Mouse (Mus musculus) embryonic facial prominence, embryonic 13.5 days (tissue): ENCODE measurements around the gene Slc4a3. TPM values are rescaled to one million over a fixed set of nuclear protein-coding genes. Genes with fewer than 3 reads are reported as not detected.
A peak's percentile ranks its signal among the peaks of the same experiment; 100 is the strongest.

ENCODE experiments used
- ATAC-seq: fragments of 200-750 bp; cut with Nextera tagmentation; 2 replicates; pipeline ENCODE4 v1.8.0; 2017; ENCODE audit warnings: low read depth; ENCODE audit not compliant: insufficient number of reproducible peaks, insufficient read depth, low FRiP score, low TSS enrichment
- H3K27ac ChIP-seq: fragments of 300-500 bp; sonication (generic); 2 replicates; pipeline ENCODE4 v1.5.1; 2015; ENCODE audit warnings: moderate library complexity, mild to moderate bottlenecking, inconsistent platforms
- H3K27me3 ChIP-seq: fragments of 300-500 bp; sonication (generic); 2 replicates; pipeline ENCODE4 v1.6.1; 2015; ENCODE audit warnings: mild to moderate bottlenecking, inconsistent platforms
- H3K36me3 ChIP-seq: fragments of 300-500 bp; sonication (generic); 2 replicates; pipeline ENCODE4 v1.6.1; 2015; ENCODE audit warnings: mild to moderate bottlenecking, inconsistent platforms
- H3K4me1 ChIP-seq: fragments of 300-500 bp; sonication (generic); 2 replicates; pipeline ENCODE4 v1.6.1; 2015; ENCODE audit warnings: inconsistent platforms
- H3K4me2 ChIP-seq: fragments of 300-500 bp; sonication (generic); 2 replicates; pipeline ENCODE4 v1.6.1; 2015; ENCODE audit warnings: moderate library complexity, mild to moderate bottlenecking, inconsistent platforms
- H3K4me3 ChIP-seq: fragments of 300-500 bp; sonication (generic); 2 replicates; pipeline ENCODE4 v1.5.1; 2015; ENCODE audit warnings: mild to moderate bottlenecking, inconsistent platforms
- H3K9ac ChIP-seq: fragments of 300-500 bp; sonication (generic); 2 replicates; pipeline ENCODE4 v1.6.1; 2015; ENCODE audit warnings: mild to moderate bottlenecking, inconsistent platforms
- H3K9me3 ChIP-seq: fragments of 300-500 bp; sonication (generic); 2 replicates; pipeline ENCODE4 v1.6.1; 2016; ENCODE audit warnings: inconsistent platforms
- WGBS: fragments of 180-500 bp; shearing (Covaris S2); methylation state at CpG from one replicate; pipeline ENCODE4 v1.1.7; 2015; ENCODE audit warnings: mixed read lengths; 5-methylcytosine and 5-hydroxymethylcytosine counted together
- polyA plus RNA-seq: library from polyadenylated mRNA; unstranded; fragments of >200 nt; fragmentation: Nextera tagmentation; extraction: Ambion mirVana; gene quantifications from 2 replicates; pipeline ENCODE4 v1.2.1, GENCODE M21; 2015

The Slc4a3 gene
- polyA plus RNA-seq, 1 experiment from 2014 or later: 27.0 TPM

DNA sequence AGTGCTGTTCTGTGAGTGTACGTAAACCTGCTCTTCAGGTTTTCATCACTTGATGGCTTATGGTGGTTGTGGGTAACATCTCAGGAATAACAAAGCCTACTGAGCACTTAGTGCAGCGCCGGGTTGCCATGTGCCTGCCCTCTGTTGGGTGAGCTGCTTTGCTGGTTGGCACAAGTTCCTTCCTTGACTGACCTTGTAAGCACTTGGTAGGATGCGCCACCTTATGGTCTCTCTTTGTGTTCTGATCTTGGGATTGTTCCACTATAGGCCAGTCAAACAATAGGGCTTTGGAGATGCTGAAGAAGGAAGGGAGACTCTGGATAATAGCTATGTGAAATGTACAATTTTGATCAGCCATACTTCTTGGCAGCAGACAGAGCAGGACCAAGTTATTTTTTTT lies 15.5 kb upstream of the Slc4a3 start:
- H3K4me1 ChIP-seq: no peaks in the 10 kb centered on the region
- H3K27me3 ChIP-seq: no peaks in the 10 kb centered on the region
- 74% methylated on average over 4 of the region's 4 CpGs for WGBS
- ATAC-seq: no peak
- H3K9me3 ChIP-seq: no peaks in the 10 kb centered on the region
- H3K9ac ChIP-seq: no peak overlapping the region
- H3K4me3 ChIP-seq: no peak overlapping the region
- H3K36me3 ChIP-seq: peaks cover 83% of the 10 kb centered on the region
- no peak overlapping the region for H3K27ac ChIP-seq
- H3K4me2 ChIP-seq: no peak overlapping the region

DNA sequence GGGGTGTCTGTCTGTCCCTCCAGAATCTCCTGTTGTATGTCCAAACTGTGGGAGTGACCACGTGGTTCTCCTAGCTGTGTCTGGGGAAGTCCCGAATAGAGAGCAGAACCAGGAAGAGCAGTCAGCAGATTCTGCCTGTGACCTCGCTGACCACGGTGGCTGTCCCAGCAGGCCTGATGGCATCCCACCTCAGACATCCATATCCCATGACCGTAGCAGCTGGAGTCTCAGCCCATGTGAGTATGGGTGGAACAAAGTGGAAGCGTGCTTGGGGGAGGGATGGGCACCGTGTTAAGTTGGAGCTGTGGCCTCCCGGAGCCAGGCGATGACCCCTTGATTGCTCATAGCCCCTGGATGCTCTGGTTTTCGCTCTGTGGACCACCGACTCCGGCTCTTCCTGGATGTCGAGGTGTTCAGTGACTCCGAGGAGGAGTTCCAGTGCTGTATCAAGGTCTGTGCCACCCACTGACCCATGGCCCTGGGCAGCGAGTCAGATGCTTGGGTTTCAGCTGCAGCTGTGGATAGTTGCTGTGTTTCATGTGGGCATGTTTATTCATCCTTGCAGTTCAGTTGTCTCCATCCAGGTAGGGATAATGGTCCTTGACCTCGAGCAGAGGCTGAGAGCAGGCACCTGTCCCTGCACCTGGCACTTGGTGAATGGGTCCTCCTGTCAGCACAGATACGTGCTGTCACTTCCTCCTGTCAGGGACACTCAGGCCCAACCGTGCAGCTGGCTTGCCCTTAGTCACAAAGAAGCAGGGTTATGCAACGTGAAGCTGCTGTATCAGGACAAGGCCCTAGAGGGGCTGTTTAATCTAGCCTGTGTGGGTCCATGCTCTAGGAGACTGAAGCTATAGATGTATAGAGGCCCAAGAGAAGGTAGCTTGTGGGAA lies 13.5 kb upstream of the Slc4a3 start:
- WGBS: 89% methylated on average over 19 of the region's 19 CpGs
- Histone ChIP-seq H3K27me3 (no peaks in the 10 kb centered on the region), H3K9ac (no peak overlapping the region), H3K4me3 (no peak overlapping the region), H3K9me3 (no peaks in the 10 kb centered on the region), H3K4me2 (no peak overlapping the region), H3K27ac (no peak overlapping the region), H3K36me3 (peaks cover 81% of the 10 kb centered on the region), H3K4me1 (no peaks in the 10 kb centered on the region)
- no peak for ATAC-seq

DNA sequence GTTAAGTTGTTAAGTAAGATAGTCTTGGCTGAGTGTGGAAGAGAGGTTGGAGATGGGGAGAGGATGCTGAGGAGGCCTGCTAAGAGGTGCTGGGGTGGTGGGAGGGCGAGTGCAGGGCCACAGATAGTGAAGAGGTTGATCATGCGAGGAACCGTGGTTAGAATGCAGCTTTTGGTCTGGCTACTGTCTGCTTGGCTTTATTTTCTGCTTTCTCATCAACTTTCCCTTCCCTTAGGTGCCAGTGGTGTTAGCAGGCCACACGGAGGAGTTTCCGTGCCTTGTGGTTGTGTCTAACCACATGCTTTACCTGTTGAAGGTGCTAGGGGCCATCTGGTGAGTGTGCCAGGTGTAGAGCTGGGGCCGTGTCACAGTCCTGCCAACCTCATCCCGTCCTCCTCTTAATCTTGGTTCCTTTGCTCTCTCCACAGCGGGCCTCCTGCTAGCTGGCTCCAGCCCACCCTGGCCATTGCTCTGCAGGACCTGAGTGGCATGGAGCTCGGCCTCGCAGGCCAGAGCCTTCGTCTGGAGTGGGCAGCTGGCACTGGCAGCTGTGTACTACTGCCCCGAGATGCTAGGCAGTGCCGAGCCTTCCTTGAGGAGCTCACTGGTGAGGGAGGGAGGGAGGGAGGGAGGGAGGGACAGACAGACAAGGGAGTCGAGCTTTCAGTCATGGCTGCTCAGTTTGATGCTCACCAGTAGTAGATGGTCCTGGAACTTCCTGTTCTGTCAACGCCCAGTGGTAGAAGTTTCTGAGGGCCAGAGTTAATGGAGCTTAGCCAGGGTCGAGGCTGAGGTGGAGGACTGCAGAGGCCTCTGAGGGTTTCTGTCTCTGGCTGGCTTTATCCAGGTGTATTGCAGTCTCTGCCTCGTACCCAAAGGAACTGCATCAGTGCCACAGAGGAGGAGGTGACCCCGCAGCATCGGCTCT lies 12.5 kb upstream of the Slc4a3 start:
- Histone ChIP-seq H3K9me3 (no peaks in the 10 kb centered on the region), H3K9ac (no peak overlapping the region), H3K36me3 (peaks cover 72% of the 10 kb centered on the region), H3K4me1 (no peaks in the 10 kb centered on the region), H3K27ac (no peak overlapping the region), H3K27me3 (no peaks in the 10 kb centered on the region), H3K4me3 (no peak overlapping the region), H3K4me2 (no peak overlapping the region)
- no peak for ATAC-seq
- WGBS: 86% methylated on average over 19 of the region's 19 CpGs

DNA sequence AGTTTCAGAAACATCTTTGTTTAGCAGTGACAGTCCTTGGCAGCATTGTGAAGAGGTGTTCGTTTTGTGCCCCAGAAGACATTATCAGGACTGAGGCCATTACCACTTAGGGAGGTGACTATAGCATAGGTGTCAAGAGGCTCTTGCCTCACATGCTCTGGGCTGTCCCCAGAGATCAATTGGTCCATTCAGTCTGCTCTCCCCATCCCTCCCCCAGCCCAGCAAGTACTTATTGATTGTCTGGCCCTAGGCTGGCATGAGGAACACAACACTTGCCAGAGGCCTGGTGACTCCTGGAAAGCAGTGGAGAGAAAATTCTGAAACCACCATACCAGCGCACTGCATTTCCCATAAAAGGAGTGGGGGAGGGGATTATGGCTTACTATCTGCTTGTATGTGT lies 8.5 kb upstream of the Slc4a3 start:
- Histone ChIP-seq H3K9ac (no peak overlapping the region), H3K9me3 (no peaks in the 10 kb centered on the region), H3K4me3 (no peak overlapping the region), H3K27ac (no peak overlapping the region), H3K36me3 (peaks cover 44% of the 10 kb centered on the region), H3K4me2 (no peak overlapping the region), H3K4me1 (no peaks in the 10 kb centered on the region), H3K27me3 (no peaks in the 10 kb centered on the region)
- WGBS: 86% methylated on average over 2 of the region's 2 CpGs
- no peak for ATAC-seq

DNA sequence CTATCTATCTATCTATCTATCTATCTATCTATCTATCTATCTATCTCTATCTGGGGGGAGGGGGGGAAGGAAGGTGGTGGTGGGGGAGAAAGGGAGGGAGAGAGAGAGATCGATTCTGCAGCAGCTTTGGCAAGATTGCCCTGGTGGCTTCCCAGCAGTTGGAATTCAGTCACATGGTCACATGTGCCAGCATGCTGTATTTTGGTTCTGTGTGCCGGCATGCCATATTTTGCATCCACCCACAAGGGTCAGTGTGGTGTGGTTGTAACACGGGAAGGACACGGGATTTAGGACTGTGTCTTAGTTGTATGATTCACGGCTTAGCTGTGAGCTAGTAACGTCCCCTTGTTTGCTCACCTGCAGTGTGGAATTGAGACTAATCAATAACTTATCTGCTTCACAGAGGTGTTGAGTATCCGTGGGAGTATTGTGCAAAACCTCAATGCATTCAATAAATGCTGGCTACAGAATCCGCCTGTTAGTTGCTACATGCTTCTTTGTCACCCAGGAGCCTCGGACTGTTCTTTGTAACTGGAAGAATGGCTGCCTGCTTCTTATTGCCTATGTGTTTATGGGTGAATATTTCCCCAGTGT lies 7.4 kb upstream of the Slc4a3 start:
- no peak overlapping the region for H3K27ac ChIP-seq
- no peaks in the 10 kb centered on the region for H3K27me3 ChIP-seq
- no peak overlapping the region for H3K9ac ChIP-seq
- no peaks in the 10 kb centered on the region for H3K4me1 ChIP-seq
- 78% methylated on average over 9 of the region's 9 CpGs for WGBS
- H3K36me3 ChIP-seq: peaks cover 32% of the 10 kb centered on the region
- peaks cover 4% of the 10 kb centered on the region; the same call in 1 of the 2 replicates for H3K9me3 ChIP-seq
- no peak for ATAC-seq
- H3K4me3 ChIP-seq: no peak overlapping the region
- H3K4me2 ChIP-seq: no peak overlapping the region

DNA sequence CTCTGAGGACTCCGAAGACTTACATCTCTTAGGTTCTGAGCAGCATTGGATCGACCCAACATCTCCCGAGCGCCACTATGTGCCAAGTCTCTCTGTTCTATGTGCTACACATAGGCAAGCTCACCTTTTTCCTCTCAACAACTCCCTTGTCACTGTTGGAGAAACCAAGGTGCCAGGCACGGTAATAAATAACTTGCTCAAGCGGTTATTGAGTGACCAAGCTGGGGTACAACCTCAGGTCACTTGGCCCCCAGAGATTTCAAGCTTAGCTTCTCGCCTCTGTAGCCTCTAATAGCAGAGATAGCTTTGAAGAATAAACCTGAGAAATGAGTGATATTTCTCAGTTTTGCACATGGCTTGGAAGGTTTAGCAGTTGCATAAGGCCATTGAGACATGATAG lies 4.6 kb upstream of the Slc4a3 start:
- peaks cover 6% of the 10 kb centered on the region; the same call in 1 of the 2 replicates for H3K4me1 ChIP-seq
- no peak overlapping the region for H3K4me3 ChIP-seq
- no peak overlapping the region for H3K9ac ChIP-seq
- 85% methylated on average over 7 of the region's 7 CpGs for WGBS
- no peak for ATAC-seq
- H3K9me3 ChIP-seq: peaks cover 4% of the 10 kb centered on the region; the same call in 1 of the 2 replicates
- H3K27me3 ChIP-seq: no peaks in the 10 kb centered on the region
- H3K36me3 ChIP-seq: peaks cover 7% of the 10 kb centered on the region
- no peak overlapping the region for H3K27ac ChIP-seq
- H3K4me2 ChIP-seq: no peak overlapping the region

DNA sequence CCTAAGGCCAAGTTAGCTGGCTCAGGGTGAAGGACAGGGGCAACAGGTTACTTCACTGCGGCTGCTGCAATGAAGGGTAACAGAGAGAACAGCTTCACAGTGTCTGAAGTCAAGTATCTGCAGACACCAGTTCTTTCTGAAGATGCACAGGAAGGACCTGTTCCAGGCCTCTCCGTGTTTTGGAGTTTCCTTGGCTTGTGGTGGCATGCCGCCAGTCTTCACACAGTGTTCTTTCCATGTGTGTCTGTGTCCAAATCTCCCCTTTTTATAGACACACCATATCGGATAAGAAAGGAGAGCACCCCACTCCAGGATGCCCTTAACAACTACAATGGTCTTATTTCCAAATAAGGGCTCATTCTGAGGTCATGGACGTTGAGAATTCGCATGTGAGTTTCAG lies 1.7 kb upstream of the Slc4a3 start:
- peaks cover 15% of the 10 kb centered on the region for H3K4me1 ChIP-seq
- H3K27ac ChIP-seq: no peak overlapping the region
- H3K9ac ChIP-seq: no peak overlapping the region
- no peak overlapping the region for H3K4me3 ChIP-seq
- H3K27me3 ChIP-seq: no peaks in the 10 kb centered on the region
- no peak for ATAC-seq
- no peak overlapping the region for H3K4me2 ChIP-seq
- peaks cover 4% of the 10 kb centered on the region; the same call in 1 of the 2 replicates for H3K9me3 ChIP-seq
- peaks cover 15% of the 10 kb centered on the region for H3K36me3 ChIP-seq
- WGBS: 92% methylated on average over 6 of the region's 6 CpGs

DNA sequence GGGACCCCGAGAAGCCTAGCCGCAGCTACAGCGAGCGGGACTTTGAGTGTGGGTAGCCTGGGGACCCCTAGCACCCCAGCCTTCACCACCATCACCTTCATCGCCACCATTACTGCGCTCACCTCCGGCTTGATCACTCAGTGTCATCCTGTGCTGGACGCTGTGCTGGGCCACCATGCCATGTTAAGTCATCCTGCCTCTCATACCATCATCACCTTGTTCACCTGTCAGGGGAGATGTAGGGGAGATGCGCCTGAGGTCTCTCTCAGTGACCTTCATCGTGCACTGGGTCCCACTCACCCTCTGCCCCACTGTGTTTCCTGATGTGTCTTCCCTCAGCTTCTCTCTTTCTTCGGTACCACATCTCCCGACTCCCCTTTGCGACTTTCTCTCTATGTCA lies 1.3 kb downstream of the Slc4a3 start:
- H3K4me1 ChIP-seq: peaks cover 15% of the 10 kb centered on the region
- H3K36me3 ChIP-seq: peaks cover 42% of the 10 kb centered on the region
- 93% methylated on average over 13 of the region's 13 CpGs for WGBS
- H3K4me2 ChIP-seq: peak overlapping the region; percentile 70
- 0 out of 2 replicates have a peak overlapping the region, but pooled peaks have one; percentile 91 for H3K9ac ChIP-seq
- H3K27me3 ChIP-seq: no peaks in the 10 kb centered on the region
- H3K9me3 ChIP-seq: peaks cover 4% of the 10 kb centered on the region; the same call in 1 of the 2 replicates
- no peak for ATAC-seq
- no peak overlapping the region for H3K27ac ChIP-seq
- H3K4me3 ChIP-seq: peak overlapping the region; percentile 77

DNA sequence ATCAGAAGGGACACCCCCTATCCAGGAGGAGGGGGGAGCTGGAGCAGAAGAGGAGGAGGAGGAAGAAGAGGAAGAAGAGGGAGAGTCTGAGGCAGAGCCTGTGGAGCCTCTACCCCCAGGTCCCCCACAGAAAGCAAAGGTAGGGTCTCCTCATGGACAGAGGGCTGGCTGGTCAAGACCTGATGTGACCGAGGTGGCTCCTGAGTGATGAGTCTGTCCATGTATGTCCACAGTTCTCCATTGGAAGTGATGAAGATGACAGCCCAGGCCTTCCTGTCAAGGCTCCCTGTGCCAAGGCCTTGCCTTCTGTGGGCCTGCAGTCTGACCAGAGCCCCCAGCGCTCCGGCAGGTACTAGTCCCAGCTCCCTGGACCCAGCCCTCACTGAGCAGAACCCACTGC lies 2.0 kb downstream of the Slc4a3 start:
- no peak overlapping the region for H3K4me3 ChIP-seq
- H3K9ac ChIP-seq: no peak overlapping the region
- H3K27ac ChIP-seq: no peak overlapping the region
- H3K9me3 ChIP-seq: peaks cover under 1% of the 10 kb centered on the region; the same call in 1 of the 2 replicates
- no peaks in the 10 kb centered on the region for H3K27me3 ChIP-seq
- ATAC-seq: no peak
- no peak overlapping the region for H3K4me2 ChIP-seq
- 98% methylated on average over 3 of the region's 3 CpGs for WGBS
- H3K4me1 ChIP-seq: peaks cover 15% of the 10 kb centered on the region
- peaks cover 49% of the 10 kb centered on the region for H3K36me3 ChIP-seq

DNA sequence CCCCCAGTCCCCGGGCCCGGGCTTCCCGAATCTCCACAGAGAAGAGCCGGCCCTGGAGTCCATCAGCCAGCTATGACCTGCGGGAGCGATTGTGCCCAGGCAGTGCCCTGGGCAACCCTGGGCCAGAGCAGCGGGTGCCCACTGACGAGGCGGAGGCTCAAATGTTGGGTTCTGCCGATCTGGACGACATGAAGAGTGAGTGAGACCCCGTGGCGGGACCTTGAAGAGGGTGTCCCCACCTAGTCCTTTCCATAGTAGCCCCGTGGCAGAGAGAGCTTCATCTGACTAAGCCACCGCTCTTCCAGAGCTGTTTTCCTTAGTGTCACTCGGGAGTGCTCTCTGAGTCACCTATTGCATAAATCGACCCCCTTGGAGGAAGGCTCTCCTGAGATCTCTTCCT lies 2.8 kb downstream of the Slc4a3 start:
- H3K4me2 ChIP-seq: no peak overlapping the region
- ATAC-seq: no peak
- H3K27me3 ChIP-seq: no peaks in the 10 kb centered on the region
- no peak overlapping the region for H3K4me3 ChIP-seq
- WGBS: 90% methylated on average over 17 of the region's 17 CpGs
- H3K36me3 ChIP-seq: peaks cover 57% of the 10 kb centered on the region
- H3K4me1 ChIP-seq: peaks cover 15% of the 10 kb centered on the region
- H3K27ac ChIP-seq: peak overlapping the region; percentile 4; the same call in 1 of the 2 replicates
- no peak overlapping the region for H3K9ac ChIP-seq
- no peaks in the 10 kb centered on the region for H3K9me3 ChIP-seq
